Mouse (Mus musculus) intestine, postnatal 0 days (tissue): Measurements from ENCODE around the gene Dpyd. TPM values are rescaled to one million over a fixed set of nuclear protein-coding genes. Genes with fewer than 3 reads are reported as not detected.

ENCODE experiments used
- ATAC-seq: fragments of 200-750 bp; cut with Nextera tagmentation; 2 replicates; pipeline ENCODE4 v1.8.0; 2017; ENCODE audit warnings: mild to moderate bottlenecking, moderate TSS enrichment, moderate library complexity
- H3K27ac ChIP-seq: fragments of 300-500 bp; sonication (generic); 2 replicates; pipeline ENCODE4 v1.5.1; 2014; ENCODE audit warnings: mild to moderate bottlenecking, low read depth, low read length, moderate library complexity
- H3K27me3 ChIP-seq: fragments of 300-500 bp; sonication (generic); replicated peaks from 2 replicates; pipeline ENCODE4 v1.6.1; 2014; ENCODE audit warnings: low read length, mixed read lengths; ENCODE audit not compliant: control insufficient read depth, insufficient read depth
- H3K36me3 ChIP-seq: fragments of 300-500 bp; sonication (generic); 2 replicates; pipeline ENCODE4 v1.6.1; 2014; ENCODE audit warnings: mild to moderate bottlenecking, moderate library complexity; ENCODE audit not compliant: control insufficient read depth, insufficient read depth
- H3K4me1 ChIP-seq: fragments of 300-500 bp; sonication (generic); replicated peaks from 2 replicates; pipeline ENCODE4 v1.6.1; 2014; ENCODE audit warnings: antibody characterized with exemption, low read length, mixed read lengths; ENCODE audit not compliant: control insufficient read depth, insufficient read depth
- H3K4me2 ChIP-seq: fragments of 300-500 bp; sonication (generic); replicated peaks from 2 replicates; pipeline ENCODE4 v1.6.1; 2014; ENCODE audit warnings: low read depth, mild to moderate bottlenecking, moderate library complexity
- H3K4me3 ChIP-seq: fragments of 300-500 bp; sonication (generic); 2 replicates; pipeline ENCODE4 v1.5.1; 2014; ENCODE audit warnings: low read depth, low read length
- H3K9ac ChIP-seq: fragments of 300-500 bp; sonication (generic); 2 replicates; pipeline ENCODE4 v1.6.1; 2014; ENCODE audit warnings: mild to moderate bottlenecking, low read depth, low read length
- H3K9me3 ChIP-seq: fragments of 300-500 bp; sonication (generic); 2 replicates; pipeline ENCODE4 v1.6.1; 2016; ENCODE audit warnings: mixed run types; ENCODE audit not compliant: control insufficient read depth
- CTCF ChIP-seq: sonication (generic); IDR thresholded peaks from 2 replicates; pipeline ENCODE4 v1.5.1; 2016; ENCODE audit warnings: low read depth, mild to moderate bottlenecking, control low read depth, antibody characterized with exemption, moderate library complexity
- WGBS: fragments of 180-500 bp; shearing (Covaris S2); extraction: QIAGEN DNeasy Blood & Tissue Kit; methylation state at CpG from one replicate; pipeline ENCODE4 v1.1.7; 2014; 5-methylcytosine and 5-hydroxymethylcytosine counted together
- polyA plus RNA-seq: library from polyadenylated mRNA; unstranded; fragments of >200 nt; fragmentation: Nextera tagmentation; extraction: Ambion mirVana; gene quantifications from 2 replicates; pipeline ENCODE4 v1.2.1, GENCODE M21; 2015

Gene Dpyd
- polyA plus RNA-seq, 1 experiment from 2014 or later = 39.7 TPM

DNA sequence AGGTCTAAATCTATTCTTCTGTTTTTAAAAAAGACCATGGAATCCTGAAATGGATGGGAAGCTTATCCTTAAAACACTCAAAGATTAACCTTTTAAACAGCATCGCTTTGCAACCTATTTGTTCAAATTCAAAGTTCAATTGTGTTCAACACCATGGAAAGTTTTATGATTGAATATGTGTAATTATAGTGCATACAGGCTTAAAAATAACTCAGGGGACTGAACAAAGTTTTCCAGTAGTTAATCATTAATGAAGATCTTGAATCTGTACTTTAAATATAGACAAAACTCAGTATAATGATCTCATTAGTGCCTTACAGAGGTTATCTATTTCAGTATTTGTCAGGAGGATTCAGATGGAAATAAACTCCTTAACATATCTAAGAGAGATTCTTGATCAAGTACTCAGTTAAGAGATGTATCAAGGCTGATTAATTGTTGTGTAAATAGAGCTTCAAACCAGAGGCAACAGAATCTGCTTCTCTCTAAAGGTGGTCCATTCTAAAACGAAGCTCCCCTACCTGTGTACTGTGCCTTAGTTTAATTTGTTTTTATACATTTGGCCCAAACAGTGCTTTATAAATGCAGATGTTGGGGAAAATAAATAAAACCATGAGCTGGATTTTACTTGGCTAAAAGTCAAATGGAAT lies 659.0 kb downstream of the Dpyd start:
- 39% methylated on average over 2 of the region's 2 CpGs for WGBS
- Histone ChIP-seq H3K4me3 (no peak overlapping the region), H3K9me3 (no peaks in the 10 kb centered on the region), H3K27ac (no peak overlapping the region), H3K4me2 (no peak overlapping the region), H3K27me3 (no peaks in the 10 kb centered on the region), H3K4me1 (no peaks in the 10 kb centered on the region), H3K36me3 (no peaks in the 10 kb centered on the region), H3K9ac (no peak overlapping the region)
- no peak for TF ChIP-seq CTCF
- no peak for ATAC-seq

DNA sequence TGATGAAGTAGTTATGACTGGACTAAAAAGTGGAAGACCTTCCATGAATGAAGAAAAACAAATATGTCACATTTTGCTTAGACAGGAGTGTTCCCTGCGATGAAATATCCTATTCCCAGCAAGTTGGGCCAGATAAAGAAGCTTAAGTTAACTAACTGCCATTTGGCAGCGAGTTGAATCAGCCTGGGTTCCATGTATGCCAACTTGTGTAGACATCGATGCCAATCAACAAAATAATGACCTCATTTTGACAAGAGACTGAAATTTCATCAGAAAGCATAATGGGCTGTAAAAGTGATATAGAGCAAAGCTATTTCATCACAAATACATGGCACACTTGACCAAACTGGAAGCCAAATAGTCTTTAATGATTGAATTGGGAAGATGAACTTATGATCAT lies 681.3 kb downstream of the Dpyd start:
- H3K27me3 ChIP-seq = no peaks in the 10 kb centered on the region
- no peaks in the 10 kb centered on the region for H3K9me3 ChIP-seq
- H3K9ac ChIP-seq = no peak overlapping the region
- no peak overlapping the region for H3K4me2 ChIP-seq
- TF ChIP-seq CTCF = no peak
- ATAC-seq = no peak
- H3K4me3 ChIP-seq = no peak overlapping the region
- H3K27ac ChIP-seq = no peak overlapping the region
- H3K36me3 ChIP-seq = no peaks in the 10 kb centered on the region
- 85% methylated on average over 3 of the region's 3 CpGs for WGBS
- no peaks in the 10 kb centered on the region for H3K4me1 ChIP-seq

- Histone ChIP-seq H3K36me3 (no peaks in the 10 kb centered on the region), H3K4me1 (no peaks in the 10 kb centered on the region), H3K9ac (no peak overlapping the region), H3K4me3 (no peak overlapping the region), H3K27me3 (no peaks in the 10 kb centered on the region), H3K9me3 (no peaks in the 10 kb centered on the region), H3K27ac (no peak overlapping the region), H3K4me2 (no peak overlapping the region)
- 44% methylated on average over 5 of the region's 5 CpGs for WGBS
- ATAC-seq = no peak
- TF ChIP-seq CTCF = peak; percentile 63
These were observed 694.6 kb downstream of the Dpyd start for GRCm38 (mm10) chr3:119256516-119256915.

DNA sequence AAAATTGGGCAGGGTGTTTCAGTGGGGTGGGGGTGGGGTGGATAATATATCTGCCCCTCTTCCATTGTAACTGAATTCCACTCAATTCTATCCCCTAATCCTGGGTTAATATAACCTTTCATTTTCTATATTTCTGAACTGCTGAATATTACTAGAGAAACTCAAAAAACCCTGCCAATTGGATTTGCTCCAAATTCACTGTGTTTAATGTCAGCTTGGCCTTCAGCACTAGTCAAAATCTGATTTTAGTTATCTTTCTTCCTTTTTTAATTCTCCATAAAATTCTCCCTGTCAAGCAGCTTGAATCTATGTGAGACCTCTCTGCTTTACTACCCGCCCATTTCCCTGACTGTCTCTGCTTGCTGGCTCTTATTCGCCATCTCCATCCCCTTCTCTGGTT lies 713.3 kb downstream of the Dpyd start:
- ATAC-seq = no peak
- no peaks in the 10 kb centered on the region for H3K9me3 ChIP-seq
- H3K27me3 ChIP-seq = no peaks in the 10 kb centered on the region
- 84% methylated on average over 2 of the region's 2 CpGs for WGBS
- H3K36me3 ChIP-seq = no peaks in the 10 kb centered on the region
- H3K9ac ChIP-seq = no peak overlapping the region
- no peaks in the 10 kb centered on the region for H3K4me1 ChIP-seq
- TF ChIP-seq CTCF = no peak
- no peak overlapping the region for H3K4me2 ChIP-seq
- H3K4me3 ChIP-seq = no peak overlapping the region
- no peak overlapping the region for H3K27ac ChIP-seq

DNA sequence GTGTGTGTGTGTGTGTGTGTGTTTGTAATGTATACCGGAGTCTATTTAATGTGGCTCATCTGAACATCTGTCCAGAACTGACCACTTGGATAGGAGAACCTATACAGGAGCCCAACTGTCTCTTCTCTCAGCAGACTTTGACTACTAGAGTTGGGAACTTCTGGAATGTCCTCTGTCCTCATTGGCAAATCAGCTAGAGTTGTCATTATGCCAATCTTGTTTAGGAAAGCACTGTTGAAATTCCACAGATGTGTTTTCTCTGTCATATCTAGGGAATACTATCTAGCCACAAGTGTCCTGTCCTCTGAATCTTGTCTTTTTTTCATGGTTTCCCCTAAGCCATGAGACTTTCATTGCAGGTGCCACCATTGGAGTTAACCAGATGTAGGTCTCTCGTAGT lies 718.7 kb downstream of the Dpyd start:
- Histone ChIP-seq H3K27me3 (no peaks in the 10 kb centered on the region), H3K9me3 (no peaks in the 10 kb centered on the region), H3K4me2 (no peak overlapping the region), H3K9ac (no peak overlapping the region), H3K4me1 (no peaks in the 10 kb centered on the region), H3K27ac (no peak overlapping the region), H3K36me3 (no peaks in the 10 kb centered on the region), H3K4me3 (no peak overlapping the region)
- no peak for ATAC-seq
- TF ChIP-seq CTCF = no peak
- WGBS = 94% methylated on average over 2 of the region's 2 CpGs

DNA sequence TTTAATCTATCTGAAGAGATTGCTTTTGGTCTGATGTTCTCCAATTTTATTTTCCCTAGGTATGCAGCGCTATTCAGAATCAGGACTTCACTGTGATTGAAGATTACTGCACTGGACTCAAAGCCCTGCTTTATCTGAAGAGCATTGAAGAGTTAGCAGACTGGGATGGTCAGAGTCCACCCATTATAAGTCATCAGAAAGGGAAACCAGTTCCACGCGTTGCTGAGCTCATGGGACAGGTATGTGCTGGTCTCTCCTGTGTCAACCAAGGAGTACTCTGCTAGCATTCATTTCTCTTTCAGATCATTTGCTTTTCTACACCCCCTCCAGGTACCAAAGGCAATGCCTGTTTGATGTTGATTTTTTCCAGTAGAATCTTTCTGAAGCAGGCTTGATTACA lies 752.8 kb downstream of the Dpyd start:
- Histone ChIP-seq H3K9me3 (no peaks in the 10 kb centered on the region), H3K4me3 (no peak overlapping the region), H3K4me1 (no peaks in the 10 kb centered on the region), H3K27me3 (no peaks in the 10 kb centered on the region), H3K36me3 (no peaks in the 10 kb centered on the region), H3K4me2 (no peak overlapping the region), H3K9ac (no peak overlapping the region), H3K27ac (no peak overlapping the region)
- WGBS = 44% methylated on average over 3 of the region's 3 CpGs
- peak; percentile 87 for ATAC-seq
- no peak for TF ChIP-seq CTCF

GRCm38 (mm10) chr3:119329063-119329462 lies 767.1 kb downstream of the Dpyd start:
- Histone ChIP-seq H3K9me3 (no peaks in the 10 kb centered on the region), H3K4me3 (no peak overlapping the region), H3K9ac (no peak overlapping the region), H3K4me1 (no peaks in the 10 kb centered on the region), H3K27ac (no peak overlapping the region), H3K27me3 (no peaks in the 10 kb centered on the region), H3K36me3 (no peaks in the 10 kb centered on the region), H3K4me2 (no peak overlapping the region)
- 78% methylated on average over 7 of the region's 7 CpGs for WGBS
- no peak for TF ChIP-seq CTCF
- no peak for ATAC-seq
